Mouse (Mus musculus) G1E (cell line): ENCODE results near the gene Agtrap.

Experiments
- CTCF ChIP-seq: IDR thresholded peaks from 2 replicates; pipeline ENCODE4 v1.5.1; 2012; ENCODE audit warnings: low read depth, low read length, inconsistent platforms, mixed read lengths
- GATA1 ChIP-seq: IDR thresholded peaks from 2 replicates; pipeline ENCODE4 v1.6.1; 2012; ENCODE audit warnings: borderline replicate concordance, low read length, inconsistent platforms, mixed read lengths
- POLR2AphosphoS5 ChIP-seq: IDR thresholded peaks from 2 replicates; pipeline ENCODE4 v1.6.1; 2012; ENCODE audit warnings: low read depth, low read length, inconsistent platforms; ENCODE audit not compliant: insufficient replicate concordance
- TAL1 ChIP-seq: conservative IDR thresholded peaks from 2 replicates; pipeline ENCODE4 v1.6.1; 2012; ENCODE audit warnings: low read depth, low read length, inconsistent platforms, mixed read lengths

DNA sequence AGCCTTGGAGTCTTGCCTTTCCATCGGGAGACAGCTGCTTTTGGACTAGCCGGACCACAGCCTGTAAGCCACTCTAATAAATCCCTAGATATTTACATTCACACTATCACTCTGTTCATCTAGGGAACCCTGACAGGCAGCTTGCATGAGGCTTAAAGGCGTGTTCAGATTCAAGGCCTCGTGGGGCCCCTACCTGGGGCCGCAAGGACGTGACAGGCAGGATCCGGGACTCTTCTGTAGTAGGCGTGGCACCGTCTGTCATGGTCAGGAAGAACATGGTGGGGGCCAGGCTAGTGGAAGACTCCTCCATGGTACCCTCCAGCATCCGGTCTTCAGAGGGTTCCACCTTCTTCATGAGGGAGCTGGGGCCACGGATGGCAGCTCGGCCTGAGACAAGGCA lies 24.7 kb upstream of the Agtrap start:
- TF ChIP-seq CTCF (no peak), POLR2AphosphoS5 (no peak), GATA1 (no peak), TAL1 (no peak)
